Mouse (Mus musculus) neural tube, embryonic 10.5 days (tissue): ENCODE results near the gene Nrsn2.

Source experiments
- DNase-seq: peaks from one replicate; pipeline ENCODE4 v3.0.0-alpha.2; 2017; ENCODE audit warnings: low spot score; ENCODE audit errors: extremely low spot score

Nrsn2 gene

GRCm38 (mm10) chr2:152343329-152344213 lies 32.9 kb downstream of the Nrsn2 start, which contains the start of gene Trib3:
Gene Trib3 (minus strand): TSS chr2:152344032.
- DNase-seq, result peak; percentile 71

- DNase-seq, result no peak
Measured at GRCm38 (mm10) chr2:152339631-152340179, 36.7 kb downstream of the Nrsn2 start.

- no peak for DNase-seq
Measured at GRCm38 (mm10) chr2:152338319-152338718, 38.1 kb downstream of the Nrsn2 start.

GRCm38 (mm10) chr2:152337591-152338212 lies 38.7 kb downstream of the Nrsn2 start:
- no peak for DNase-seq

- no peak for DNase-seq
Measured at GRCm38 (mm10) chr2:152336856-152337255, 39.6 kb downstream of the Nrsn2 start.

- no peak for DNase-seq
Measured at GRCm38 (mm10) chr2:152335289-152335820, 41.1 kb downstream of the Nrsn2 start.

GRCm38 (mm10) chr2:152333345-152334006 lies 43.0 kb downstream of the Nrsn2 start:
- no peak for DNase-seq

GRCm38 (mm10) chr2:152332101-152332825 lies 44.2 kb downstream of the Nrsn2 start, which contains the start of gene Rbck1:
Gene Rbck1 (minus strand): TSS chr2:152332653.
- peak; percentile 91 for DNase-seq

- DNase-seq, result no peak
Measured at GRCm38 (mm10) chr2:152330858-152331423, 45.5 kb downstream of the Nrsn2 start.

- DNase-seq, result no peak
Measured at GRCm38 (mm10) chr2:152327980-152328379, 48.5 kb downstream of the Nrsn2 start.

- DNase-seq, result no peak
Measured at GRCm38 (mm10) chr2:152326654-152327053, 49.8 kb downstream of the Nrsn2 start.

GRCm38 (mm10) chr2:152326157-152326556 lies 50.3 kb downstream of the Nrsn2 start:
- no peak for DNase-seq

GRCm38 (mm10) chr2:152324842-152325241 lies 51.6 kb downstream of the Nrsn2 start:
- DNase-seq, result no peak

- DNase-seq, result no peak
Measured at GRCm38 (mm10) chr2:152323971-152324370, 52.5 kb downstream of the Nrsn2 start.

GRCm38 (mm10) chr2:152322198-152322597 lies 54.2 kb downstream of the Nrsn2 start:
- DNase-seq, result no peak

- no peak for DNase-seq
Measured at GRCm38 (mm10) chr2:152321558-152321957, 54.9 kb downstream of the Nrsn2 start.
